Mouse (Mus musculus): ENCODE measurements around the gene Hist1h2bn. TPM values are rescaled to one million over a fixed set of nuclear protein-coding genes. Genes with fewer than 3 reads are reported as not detected.
"Not testable (repeated sequence)": the region's sequence is repeated elsewhere in the genome, so short reads cannot be mapped to it uniquely, and the experiment has no call there.

The Hist1h2bn gene
- polyA plus RNA-seq, 1 experiment, result 213 TPM

DNA sequence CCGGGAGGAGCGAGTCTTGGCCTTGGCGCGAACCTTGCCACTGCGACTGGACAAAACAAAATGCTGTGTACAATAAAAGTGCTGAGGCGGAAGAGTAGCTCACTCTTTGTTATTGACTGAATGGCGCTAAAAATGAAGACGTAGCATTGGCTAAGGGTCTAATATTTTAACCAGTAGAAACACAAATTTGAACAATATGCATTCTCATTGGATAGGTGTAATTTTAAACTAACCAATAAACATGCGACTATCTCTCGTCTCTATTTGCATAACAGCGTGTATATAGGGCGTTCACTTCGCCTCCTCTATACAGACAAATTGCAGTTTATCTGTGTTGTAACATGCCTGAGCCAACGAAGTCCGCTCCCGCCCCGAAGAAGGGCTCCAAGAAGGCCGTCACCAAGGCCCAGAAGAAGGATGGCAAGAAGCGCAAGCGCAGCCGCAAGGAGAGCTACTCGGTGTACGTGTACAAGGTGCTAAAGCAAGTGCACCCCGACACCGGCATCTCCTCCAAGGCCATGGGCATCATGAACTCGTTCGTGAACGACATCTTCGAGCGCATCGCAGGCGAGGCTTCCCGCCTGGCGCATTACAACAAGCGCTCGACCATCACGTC, 32.1 kb upstream of the Hist1h2bn start, which contains the start of gene Hist1h2bm:
Gene Hist1h2bm, plus strand, starts transcription at position 288 of the 616 bp plus-strand sequence.
- TF ChIP-seq POLR2A (IDR thresholded peaks at IDR 0.05; ENCODE audit: control insufficient read depth, extremely low read depth, insufficient read depth, low read length, poor library complexity), result peak; percentile 54; the same call in 1 of the 2 replicates
- under 1% methylated on average over 37 of the region's 37 CpGs for WGBS
- DNase-seq, result peak; percentile 67
- not testable (repeated sequence) for H3K4me1 ChIP-seq (replicated peaks; ENCODE audit: control insufficient read depth, insufficient read depth, low read length); H3K36me3 ChIP-seq (ENCODE audit: control insufficient read depth, insufficient read depth, low read length); H3K27me3 ChIP-seq (ENCODE audit: control insufficient read depth, insufficient read depth, low read length)
- Histone ChIP-seq H3K27ac (ENCODE audit: control insufficient read depth, insufficient read depth, low read length) (peak within 1 kb of the TSS; percentile 67), H3K4me3 (ENCODE audit: control insufficient read depth, insufficient read depth, low read length) (peak within 1 kb of the TSS; percentile 52)

DNA sequence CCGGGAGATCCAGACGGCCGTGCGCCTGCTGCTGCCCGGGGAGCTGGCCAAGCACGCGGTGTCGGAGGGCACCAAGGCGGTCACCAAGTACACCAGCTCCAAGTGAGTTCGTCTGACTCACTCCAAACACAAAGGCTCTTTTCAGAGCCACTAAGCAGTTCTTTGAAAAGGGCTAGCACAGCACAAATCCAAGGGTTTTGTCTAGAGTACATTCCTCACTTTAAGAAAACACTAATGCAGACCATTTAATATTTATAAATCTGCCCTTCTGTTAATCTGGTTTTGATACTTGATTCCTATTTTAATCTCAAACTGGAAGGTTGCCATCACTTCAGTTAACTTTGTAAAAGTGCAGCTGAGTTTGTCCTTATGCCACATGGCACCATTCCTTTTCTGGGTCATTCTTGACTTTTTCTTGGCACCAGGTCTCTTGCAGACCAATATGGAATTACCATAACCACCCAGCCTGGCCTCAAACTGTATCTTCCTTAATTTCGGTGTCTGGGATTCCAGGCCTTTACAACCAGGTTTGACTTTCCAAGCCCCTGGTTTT, 31.5 kb upstream of the Hist1h2bn start:
- Histone ChIP-seq H3K4me1 (replicated peaks; ENCODE audit: control insufficient read depth, insufficient read depth, low read length) (peaks cover 5% of the 10 kb centered on the region), H3K36me3 (ENCODE audit: control insufficient read depth, insufficient read depth, low read length) (no peaks in the 10 kb centered on the region), H3K4me3 (ENCODE audit: control insufficient read depth, insufficient read depth, low read length) (peak overlapping the region; percentile 52), H3K27ac (ENCODE audit: control insufficient read depth, insufficient read depth, low read length) (peak overlapping the region; percentile 63), H3K27me3 (ENCODE audit: control insufficient read depth, insufficient read depth, low read length) (no peaks in the 10 kb centered on the region)
- no peak for DNase-seq
- 7% methylated on average over 11 of the region's 11 CpGs for WGBS
- no peak for TF ChIP-seq CTCF (IDR thresholded peaks at IDR 0.05; ENCODE audit: borderline replicate concordance, control insufficient read depth, extremely low read depth, insufficient read depth, low read length, poor library complexity)
- peak; percentile 5; the same call in 1 of the 2 replicates for TF ChIP-seq POLR2A (IDR thresholded peaks at IDR 0.05; ENCODE audit: control insufficient read depth, extremely low read depth, insufficient read depth, low read length, poor library complexity)

GRCm38 (mm10) chr13:21722993-21723836, 30.7 kb upstream of the Hist1h2bn start:
- no peak for TF ChIP-seq POLR2A (IDR thresholded peaks at IDR 0.05; ENCODE audit: control insufficient read depth, extremely low read depth, insufficient read depth, low read length, poor library complexity)
- TF ChIP-seq CTCF (IDR thresholded peaks at IDR 0.05; ENCODE audit: borderline replicate concordance, control insufficient read depth, extremely low read depth, insufficient read depth, low read length, poor library complexity), result no peak
- peak overlapping the region; percentile 45 for H3K27ac ChIP-seq (ENCODE audit: control insufficient read depth, insufficient read depth, low read length)
- DNase-seq, result peak; percentile 46
- H3K36me3 ChIP-seq (ENCODE audit: control insufficient read depth, insufficient read depth, low read length), result no peaks in the 10 kb centered on the region
- H3K27me3 ChIP-seq (ENCODE audit: control insufficient read depth, insufficient read depth, low read length), result no peaks in the 10 kb centered on the region
- no peak overlapping the region for H3K4me3 ChIP-seq (ENCODE audit: control insufficient read depth, insufficient read depth, low read length)
- WGBS, result 51% methylated on average over 5 of the region's 5 CpGs
- peaks cover 5% of the 10 kb centered on the region for H3K4me1 ChIP-seq (replicated peaks; ENCODE audit: control insufficient read depth, insufficient read depth, low read length)

- DNase-seq, result no peak
- no peaks in the 10 kb centered on the region for H3K36me3 ChIP-seq (ENCODE audit: control insufficient read depth, insufficient read depth, low read length)
- WGBS, result 89% methylated on average over 11 of the region's 11 CpGs
- no peak overlapping the region for H3K27ac ChIP-seq (ENCODE audit: control insufficient read depth, insufficient read depth, low read length)
- no peaks in the 10 kb centered on the region for H3K27me3 ChIP-seq (ENCODE audit: control insufficient read depth, insufficient read depth, low read length)
- H3K4me1 ChIP-seq (replicated peaks; ENCODE audit: control insufficient read depth, insufficient read depth, low read length), result no peaks in the 10 kb centered on the region
- TF ChIP-seq CTCF (IDR thresholded peaks at IDR 0.05; ENCODE audit: borderline replicate concordance, control insufficient read depth, extremely low read depth, insufficient read depth, low read length, poor library complexity) (no peak), POLR2A (IDR thresholded peaks at IDR 0.05; ENCODE audit: control insufficient read depth, extremely low read depth, insufficient read depth, low read length, poor library complexity) (no peak)
- no peak overlapping the region for H3K4me3 ChIP-seq (ENCODE audit: control insufficient read depth, insufficient read depth, low read length)
Observed at GRCm38 (mm10) chr13:21727948-21728572, 25.9 kb upstream of the Hist1h2bn start.

GRCm38 (mm10) chr13:21729544-21729943, 24.4 kb upstream of the Hist1h2bn start:
- TF ChIP-seq CTCF (IDR thresholded peaks at IDR 0.05; ENCODE audit: borderline replicate concordance, control insufficient read depth, extremely low read depth, insufficient read depth, low read length, poor library complexity) (no peak), POLR2A (IDR thresholded peaks at IDR 0.05; ENCODE audit: control insufficient read depth, extremely low read depth, insufficient read depth, low read length, poor library complexity) (no peak)
- Histone ChIP-seq H3K36me3 (ENCODE audit: control insufficient read depth, insufficient read depth, low read length) (no peaks in the 10 kb centered on the region), H3K4me3 (ENCODE audit: control insufficient read depth, insufficient read depth, low read length) (no peak overlapping the region), H3K4me1 (replicated peaks; ENCODE audit: control insufficient read depth, insufficient read depth, low read length) (peaks cover 6% of the 10 kb centered on the region; the same call in 1 of the 2 replicates), H3K27ac (ENCODE audit: control insufficient read depth, insufficient read depth, low read length) (no peak overlapping the region), H3K27me3 (ENCODE audit: control insufficient read depth, insufficient read depth, low read length) (no peaks in the 10 kb centered on the region)
- 76% methylated on average over 1 of the region's 1 CpGs for WGBS
- DNase-seq, result no peak

DNA sequence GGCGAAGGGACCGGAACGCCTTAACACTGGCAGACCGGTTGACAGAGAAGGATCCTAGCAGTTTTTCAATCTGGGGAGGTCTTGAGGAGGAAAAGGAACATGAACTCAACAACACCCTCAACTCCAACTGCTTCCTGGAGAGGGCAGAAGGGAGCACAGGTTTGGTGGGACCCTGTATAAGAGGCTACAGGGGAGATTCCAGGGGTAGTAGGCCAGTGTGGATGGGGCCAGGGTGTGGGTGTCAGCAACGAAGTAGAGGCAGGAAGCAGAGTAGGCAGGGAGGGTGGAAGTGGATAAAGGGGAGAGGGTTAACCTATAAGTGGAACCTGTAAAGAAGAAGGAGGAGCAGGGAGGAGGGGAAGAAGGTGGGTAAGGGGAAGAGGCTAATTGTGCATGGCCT, 20.5 kb upstream of the Hist1h2bn start:
- Histone ChIP-seq H3K36me3 (ENCODE audit: control insufficient read depth, insufficient read depth, low read length) (no peaks in the 10 kb centered on the region), H3K27me3 (ENCODE audit: control insufficient read depth, insufficient read depth, low read length) (no peaks in the 10 kb centered on the region), H3K4me3 (ENCODE audit: control insufficient read depth, insufficient read depth, low read length) (no peak overlapping the region), H3K27ac (ENCODE audit: control insufficient read depth, insufficient read depth, low read length) (no peak overlapping the region), H3K4me1 (replicated peaks; ENCODE audit: control insufficient read depth, insufficient read depth, low read length) (peaks cover 6% of the 10 kb centered on the region; the same call in 1 of the 2 replicates)
- DNase-seq, result peak; percentile 32
- WGBS, result 84% methylated on average over 5 of the region's 5 CpGs
- TF ChIP-seq CTCF (IDR thresholded peaks at IDR 0.05; ENCODE audit: borderline replicate concordance, control insufficient read depth, extremely low read depth, insufficient read depth, low read length, poor library complexity), result no peak
- TF ChIP-seq POLR2A (IDR thresholded peaks at IDR 0.05; ENCODE audit: control insufficient read depth, extremely low read depth, insufficient read depth, low read length, poor library complexity), result no peak

All from thymus, adult 2 months (tissue).